Mouse (Mus musculus) layer of hippocampus, postnatal 14 days (tissue): ENCODE results near the gene Zfand4. TPM values are rescaled to one million over a fixed set of nuclear protein-coding genes. Genes with fewer than 3 reads are reported as not detected.

Experiments
- DNase-seq, 2 experiments: peaks; one replicate each; pipeline ENCODE4 v3.0.0; 2021 to 2022; ENCODE audit warnings: low spot score in 2 of 2, mixed read lengths in 1 of 2
- total RNA-seq, 2 experiments: library from RNA; stranded (reverse); gene quantifications; 2 replicates each; pipeline ENCODE4 v1.2.3; 2021

The Zfand4 gene
- total RNA-seq, 2 experiments from 2014 or later, result 7.4 to 8.5 TPM

- DNase-seq, result no peak
These were observed 106.4 kb downstream of the Zfand4 start for GRCm38 (mm10) chr6:116370216-116370976.

- no peak for DNase-seq
These were observed 107.5 kb downstream of the Zfand4 start for GRCm38 (mm10) chr6:116371500-116371899.

- no peak for DNase-seq
These were observed 110.1 kb downstream of the Zfand4 start for GRCm38 (mm10) chr6:116374136-116374535.

GRCm38 (mm10) chr6:116374618-116375017, 110.6 kb downstream of the Zfand4 start:
- no peak for DNase-seq

GRCm38 (mm10) chr6:116378892-116379291, 114.9 kb downstream of the Zfand4 start:
- DNase-seq, result no peak

Other genes with a start within 250 kb of the Zfand4 start
- 10 to 100 TPM; 69.8 to 78.5 TPM for gene Tmcc1, start 70.7 kb upstream of the Zfand4 start, total RNA-seq
- 10 to 100 TPM; 90.7 to 91.8 TPM for gene Washc2, start 56.2 kb upstream of the Zfand4 start, total RNA-seq
- gene March8, start 73.8 kb downstream of the Zfand4 start, total RNA-seq, result 10 to 100 TPM; 69.2 to 73.9 TPM
- 1 to 10 TPM; 6.9 to 7.8 TPM for gene Alox5, start 197.0 kb downstream of the Zfand4 start, total RNA-seq
- not detected for gene Olfr211, start 224.9 kb downstream of the Zfand4 start, total RNA-seq
- gene Olfr212, start 242.3 kb downstream of the Zfand4 start, total RNA-seq, result under 1 TPM in 1 of 2 experiments, not detected in 1; 0.16 TPM